Mouse (Mus musculus): ENCODE results near the gene Slc25a19.

DNA sequence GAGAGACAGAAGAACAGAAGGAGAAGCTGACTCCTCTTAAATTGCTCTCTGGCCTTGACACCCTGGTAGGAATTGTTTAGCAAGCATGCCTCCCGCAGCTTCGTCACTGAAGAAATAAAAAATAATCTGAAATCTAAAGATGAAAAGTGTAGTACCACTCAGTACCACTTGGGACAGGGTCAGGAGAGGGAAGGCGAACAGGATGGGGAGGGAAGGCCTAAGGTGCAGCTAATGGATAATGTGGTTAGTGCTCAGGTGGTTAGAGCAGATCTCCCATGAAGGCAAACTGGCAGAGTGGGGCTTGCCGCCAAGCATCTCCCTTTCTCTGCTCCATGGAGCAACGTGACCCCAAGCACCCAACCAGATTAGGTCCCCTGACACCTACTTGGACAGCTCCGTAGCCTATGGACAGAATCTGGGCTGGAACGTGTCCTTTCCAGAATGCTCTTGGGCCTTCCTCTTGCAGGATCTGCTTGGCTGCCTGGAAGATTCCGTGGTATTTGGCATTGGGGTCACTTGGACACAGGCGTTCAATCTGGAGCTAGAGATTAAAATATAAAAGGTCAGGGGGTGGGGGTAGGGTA is 4.5 kb downstream of the Slc25a19 start:
- TF ChIP-seq CTCF (IDR thresholded peaks at IDR 0.05; ENCODE audit: control insufficient read depth, insufficient read depth, insufficient replicate concordance, low read depth, low read length) (peak; percentile 25; the same call in 1 of the 2 replicates), POLR2A (IDR thresholded peaks at IDR 0.05; ENCODE audit: control insufficient read depth, low read depth, low read length) (no peak)

Measured in testis, adult 2 months (tissue).